Mouse (Mus musculus) central nervous system, embryonic 11.5 days (tissue): ENCODE measurements around the gene Igfbp1. TPM values are rescaled to one million over a fixed set of nuclear protein-coding genes. Genes with fewer than 3 reads are reported as not detected.

Experiments
- polyA plus RNA-seq: library from polyadenylated mRNA; depleted of rRNA; stranded (reverse); fragments of >200 nt; gene quantifications from 2 replicates; pipeline ENCODE4 v1.2.3, GENCODE M21; 2012; rRNA removed

The Igfbp1 gene
- polyA plus RNA-seq, result 1.4 and 4.0 TPM in 2 replicates

DNA sequence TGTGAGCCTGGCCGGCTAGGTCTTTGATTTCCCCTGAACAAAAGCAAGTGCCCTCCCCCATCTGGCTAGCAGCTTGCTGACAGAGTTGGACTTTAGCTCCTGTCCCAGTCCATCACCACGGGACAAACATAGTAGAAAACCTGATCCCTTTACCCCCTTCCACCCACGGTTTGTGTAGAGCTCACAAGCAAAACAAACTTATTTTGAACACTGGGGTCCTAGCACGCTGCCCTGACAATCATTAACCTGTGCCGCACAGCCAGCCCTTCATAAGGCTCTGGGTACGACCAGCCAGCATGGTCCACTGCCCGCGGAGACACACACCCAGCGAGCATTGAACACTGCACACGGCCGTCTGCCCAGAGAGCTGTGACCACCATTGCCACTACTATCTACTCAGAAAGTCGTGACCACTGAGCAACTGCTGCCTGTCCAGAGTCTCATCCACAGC, at the start of gene Igfbp1:
TSS of gene Igfbp1 (plus strand) at position 292 of the 451 bp plus-strand sequence.

DNA sequence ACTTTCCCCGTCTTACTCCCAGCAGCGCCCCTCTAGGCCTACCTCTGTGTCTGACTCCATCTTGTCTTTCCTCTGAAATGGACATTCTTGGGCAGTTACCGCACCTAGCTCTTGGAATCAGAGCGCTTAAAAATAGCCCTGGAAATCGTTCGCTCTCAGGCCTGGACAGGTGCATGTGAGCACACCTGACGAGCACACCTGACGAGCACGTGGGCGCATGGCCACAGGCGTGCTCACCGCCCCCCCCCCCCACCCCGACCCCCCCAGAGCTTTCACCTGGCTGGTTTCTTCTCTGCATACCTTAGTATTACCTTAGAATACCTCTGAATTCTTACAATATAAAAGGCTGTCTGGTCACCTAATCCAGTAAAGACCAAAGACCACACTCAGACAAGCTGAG, 9.1 kb upstream of the Igfbp1 start, which contains the start of gene Gm11985:
TSS of gene Gm11985 (minus strand) at position 101 of the 400 bp plus-strand sequence.

DNA sequence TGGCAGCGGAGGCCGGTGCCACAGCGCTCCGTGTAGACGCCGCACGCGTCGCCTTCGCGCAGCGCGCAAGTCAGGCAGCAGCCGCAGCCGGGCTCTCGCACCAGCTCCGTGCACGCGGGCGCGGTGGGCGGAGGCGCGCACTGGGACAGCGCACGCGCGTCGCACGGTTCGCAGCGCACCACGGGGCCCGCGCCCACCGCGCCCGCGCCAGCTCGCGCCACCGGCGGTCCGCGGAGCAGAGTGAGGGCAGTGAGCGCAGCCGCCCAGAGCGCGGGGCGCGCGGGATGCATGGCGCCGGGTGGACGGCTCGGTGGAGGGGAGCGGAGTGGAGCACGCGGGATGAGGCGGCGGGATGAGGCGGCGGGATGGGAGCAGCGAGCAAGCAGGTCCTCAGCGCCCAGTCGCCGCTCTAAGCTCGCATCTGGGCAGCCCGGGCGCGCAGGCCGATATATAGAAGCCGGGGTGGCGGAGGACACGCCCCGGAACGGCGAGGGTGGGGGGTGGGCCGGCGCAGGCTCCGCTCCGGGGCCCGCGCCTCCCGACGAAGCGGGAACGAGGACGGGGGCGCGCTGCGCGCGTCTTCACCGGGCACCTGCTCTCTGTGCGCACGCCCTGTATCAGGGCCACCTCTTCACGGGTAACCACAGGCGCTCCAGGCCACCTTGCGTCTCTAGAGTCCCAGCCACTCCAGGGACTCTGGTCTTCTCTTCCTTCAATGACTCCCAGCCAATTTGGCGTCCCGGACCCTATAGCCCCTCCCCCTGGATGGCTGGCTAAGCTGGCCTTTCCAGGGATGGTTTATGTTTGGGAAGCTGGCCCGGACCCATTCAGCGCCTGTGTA, 16.1 kb downstream of the Igfbp1 start, which contains the start of gene Igfbp3:
TSS of gene Igfbp3 (minus strand) at position 423 of the 841 bp plus-strand sequence.

Other genes with a start within 250 kb of the Igfbp1 start
- 4.2 and 4.7 TPM in 2 replicates for gene Adcy1, start 134.3 kb upstream of the Igfbp1 start, polyA plus RNA-seq
- gene Gm11985, start 9.2 kb upstream of the Igfbp1 start, polyA plus RNA-seq, result 0.06 TPM in 2 replicates
- gene Igfbp3, start 16.1 kb downstream of the Igfbp1 start, polyA plus RNA-seq, result 11.9 and 64.0 TPM in 2 replicates